Mouse (Mus musculus) left cerebral cortex, adult 18-20 months (tissue): ENCODE results near the gene BC048562. TPM values are rescaled to one million over a fixed set of nuclear protein-coding genes. Genes with fewer than 3 reads are reported as not detected.

Source experiments
- total RNA-seq, 2 experiments: library from RNA; stranded (reverse); gene quantifications; 2 replicates each; pipeline ENCODE4 v1.2.3; 2021

The BC048562 gene
- total RNA-seq, 2 experiments from 2014 or later: not detected

Other genes starting within 250 kb of the BC048562 start
- 100 to 1,000 TPM; 243 to 246 TPM for gene Bsn, start 246.1 kb upstream of the BC048562 start, total RNA-seq
- gene Dag1, start 172.5 kb upstream of the BC048562 start, total RNA-seq: 10 to 100 TPM; 79.2 to 85.8 TPM
- gene Nicn1, start 146.1 kb upstream of the BC048562 start, total RNA-seq: 100 to 1,000 TPM; 140 to 145 TPM
- 10 to 100 TPM; 29.8 to 32.8 TPM for gene Amt, start 139.6 kb upstream of the BC048562 start, total RNA-seq
- gene Rhoa, start 130.4 kb upstream of the BC048562 start, total RNA-seq: 100 to 1,000 TPM; 159 to 170 TPM
- gene Tcta, start 130.3 kb upstream of the BC048562 start, total RNA-seq: 10 to 100 TPM; 30.3 to 32.0 TPM
- 100 to 1,000 TPM in 1 of 2 experiments, 10 to 100 TPM in 1; 99.8 to 110 TPM for gene Gpx1, start 97.6 kb upstream of the BC048562 start, total RNA-seq
- gene Usp4, start 88.6 kb upstream of the BC048562 start, total RNA-seq: 100 to 1,000 TPM; 123 to 125 TPM
- gene 1700102P08Rik, start 43.7 kb upstream of the BC048562 start, total RNA-seq: 1 to 10 TPM; 3.4 to 3.8 TPM
- under 1 TPM; 0.23 TPM for gene Ccdc36, start 8.0 kb upstream of the BC048562 start, total RNA-seq
- gene Ccdc71, start 24.0 kb downstream of the BC048562 start, total RNA-seq: 10 to 100 TPM; 37.9 to 39.9 TPM
- 10 to 100 TPM; 40.3 to 44.7 TPM for gene Klhdc8b, start 25.1 kb downstream of the BC048562 start, total RNA-seq
- 10 to 100 TPM; 27.0 to 37.8 TPM for gene Lamb2, start 43.3 kb downstream of the BC048562 start, total RNA-seq
- 100 to 1,000 TPM; 139 to 142 TPM for gene Usp19, start 54.1 kb downstream of the BC048562 start, total RNA-seq
- gene Qars, start 71.2 kb downstream of the BC048562 start, total RNA-seq: 10 to 100 TPM; 72.7 to 77.7 TPM
- 100 to 1,000 TPM; 140 TPM for gene Qrich1, start 80.3 kb downstream of the BC048562 start, total RNA-seq
- gene Impdh2, start 123.8 kb downstream of the BC048562 start, total RNA-seq: 10 to 100 TPM; 46.7 to 47.7 TPM
- gene Ndufaf3, start 131.0 kb downstream of the BC048562 start, total RNA-seq: 10 to 100 TPM; 53.8 to 70.6 TPM
- 100 to 1,000 TPM in 1 of 2 experiments, 10 to 100 TPM in 1; 85.1 to 102 TPM for gene Dalrd3, start 133.4 kb downstream of the BC048562 start, total RNA-seq
- 100 to 1,000 TPM in 1 of 2 experiments, 10 to 100 TPM in 1; 96.3 to 126 TPM for gene Wdr6, start 142.3 kb downstream of the BC048562 start, total RNA-seq
- gene P4htm, start 161.2 kb downstream of the BC048562 start, total RNA-seq: 10 to 100 TPM; 91.8 to 92.3 TPM
- gene Arih2, start 212.9 kb downstream of the BC048562 start, total RNA-seq: 10 to 100 TPM; 51.0 to 51.8 TPM
- gene Slc25a20, start 225.6 kb downstream of the BC048562 start, total RNA-seq: 10 to 100 TPM; 11.5 to 13.7 TPM